Mouse (Mus musculus): ENCODE measurements at regions not wholly inside any gene's neighbourhood (a gene's known extent, or its start where the extent isn't known, plus 50 kb on each side); places are given as distances from the start of the nearest gene placed in this dataset.

- no peak for DNase-seq (ENCODE audit: low spot score in 2 of 2)
- Histone ChIP-seq H3K4me3 (no peak overlapping the region), H3K27ac (no peak overlapping the region)
- no peak for TF ChIP-seq CTCF (conservative IDR thresholded peaks at IDR 0.05)
Measured at GRCm38 (mm10) chr11:82608963-82609362, 155.2 kb downstream of the Cct6b start.

GRCm38 (mm10) chr11:82607661-82608060 is 156.5 kb downstream of the Cct6b start:
- Histone ChIP-seq H3K27ac (no peak overlapping the region), H3K4me3 (no peak overlapping the region)
- no peak for DNase-seq (ENCODE audit: low spot score in 2 of 2)
- no peak for TF ChIP-seq CTCF (conservative IDR thresholded peaks at IDR 0.05)

GRCm38 (mm10) chr11:82604251-82604835 is 159.8 kb downstream of the Cct6b start:
- DNase-seq (ENCODE audit: low spot score in 2 of 2), result no peak
- H3K27ac ChIP-seq, result no peak overlapping the region
- TF ChIP-seq CTCF (conservative IDR thresholded peaks at IDR 0.05), result no peak

GRCm38 (mm10) chr11:82602818-82603217 is 161.3 kb downstream of the Cct6b start:
- no peak for TF ChIP-seq CTCF (conservative IDR thresholded peaks at IDR 0.05)
- no peak overlapping the region for H3K27ac ChIP-seq
- H3K4me3 ChIP-seq, result no peak overlapping the region
- DNase-seq (ENCODE audit: low spot score in 2 of 2), result no peak

More at GRCm38 (mm10) chr11:82604251-82604835, 159.8 kb downstream of the Cct6b start:
- H3K4me3 ChIP-seq, result no peak overlapping the region

- no peak overlapping the region for H3K4me3 ChIP-seq
- H3K27ac ChIP-seq, result no peak overlapping the region
- no peak for TF ChIP-seq CTCF (conservative IDR thresholded peaks at IDR 0.05)
- DNase-seq (ENCODE audit: low spot score in 2 of 2), result no peak
Measured at GRCm38 (mm10) chr11:82602250-82602649, 161.9 kb downstream of the Cct6b start.

GRCm38 (mm10) chr11:82600151-82600550 is 164.0 kb downstream of the Cct6b start:
- no peak overlapping the region for H3K27ac ChIP-seq
- no peak overlapping the region for H3K4me3 ChIP-seq
- no peak for DNase-seq (ENCODE audit: low spot score in 2 of 2)
- no peak for TF ChIP-seq CTCF (conservative IDR thresholded peaks at IDR 0.05)

GRCm38 (mm10) chr11:82597757-82598156 is 166.4 kb downstream of the Cct6b start:
- no peak for DNase-seq (ENCODE audit: low spot score in 2 of 2)
- Histone ChIP-seq H3K4me3 (no peak overlapping the region), H3K27ac (no peak overlapping the region)
- TF ChIP-seq CTCF (conservative IDR thresholded peaks at IDR 0.05), result no peak

GRCm38 (mm10) chr11:82596801-82597200 is 167.3 kb downstream of the Cct6b start:
- H3K27ac ChIP-seq, result no peak overlapping the region
- no peak for DNase-seq (ENCODE audit: low spot score in 2 of 2)
- no peak for TF ChIP-seq CTCF (conservative IDR thresholded peaks at IDR 0.05)
- H3K4me3 ChIP-seq, result no peak overlapping the region

GRCm38 (mm10) chr11:82589761-82590160 is 174.4 kb downstream of the Cct6b start:
- TF ChIP-seq CTCF (conservative IDR thresholded peaks at IDR 0.05), result no peak
- DNase-seq (ENCODE audit: low spot score in 2 of 2), result peak; percentile 63 to 80
- Histone ChIP-seq H3K4me3 (no peak overlapping the region), H3K27ac (no peak overlapping the region)

- no peak overlapping the region for H3K4me3 ChIP-seq
- DNase-seq (ENCODE audit: low spot score in 2 of 2), result no peak
- TF ChIP-seq CTCF (conservative IDR thresholded peaks at IDR 0.05), result no peak
- peak overlapping the region; percentile 55; the same call in 1 of the 2 replicates for H3K27ac ChIP-seq
Measured at GRCm38 (mm10) chr11:82588744-82589143, 175.4 kb downstream of the Cct6b start.

GRCm38 (mm10) chr11:82579841-82580415 is 184.2 kb downstream of the Cct6b start:
- no peak overlapping the region for H3K27ac ChIP-seq
- H3K4me3 ChIP-seq, result no peak overlapping the region
- peak; percentile 35 to 83 for DNase-seq (ENCODE audit: low spot score in 2 of 2)
- TF ChIP-seq CTCF (conservative IDR thresholded peaks at IDR 0.05), result no peak

GRCm38 (mm10) chr11:82576019-82576418 is 187.3 kb downstream of the Tmem132e start:
- H3K27ac ChIP-seq, result no peak overlapping the region
- DNase-seq (ENCODE audit: low spot score in 2 of 2), result no peak
- no peak overlapping the region for H3K4me3 ChIP-seq
- TF ChIP-seq CTCF (conservative IDR thresholded peaks at IDR 0.05), result no peak

- Histone ChIP-seq H3K27ac (no peak overlapping the region), H3K4me3 (no peak overlapping the region)
- TF ChIP-seq CTCF (conservative IDR thresholded peaks at IDR 0.05), result no peak
- no peak for DNase-seq (ENCODE audit: low spot score in 2 of 2)
Measured at GRCm38 (mm10) chr11:82573126-82573525, 184.4 kb downstream of the Tmem132e start.

GRCm38 (mm10) chr11:82571525-82571924 is 182.8 kb downstream of the Tmem132e start:
- H3K27ac ChIP-seq, result no peak overlapping the region

More at GRCm38 (mm10) chr11:82571525-82571924, 182.8 kb downstream of the Tmem132e start:
- no peak for DNase-seq (ENCODE audit: low spot score in 2 of 2)
- TF ChIP-seq CTCF (conservative IDR thresholded peaks at IDR 0.05), result peak; percentile 48
- H3K4me3 ChIP-seq, result no peak overlapping the region

Measured in layer of hippocampus, adult 2 months (tissue).